ENCODE assay signal across 25 mouse cellular contexts in the genomic region with DNA sequence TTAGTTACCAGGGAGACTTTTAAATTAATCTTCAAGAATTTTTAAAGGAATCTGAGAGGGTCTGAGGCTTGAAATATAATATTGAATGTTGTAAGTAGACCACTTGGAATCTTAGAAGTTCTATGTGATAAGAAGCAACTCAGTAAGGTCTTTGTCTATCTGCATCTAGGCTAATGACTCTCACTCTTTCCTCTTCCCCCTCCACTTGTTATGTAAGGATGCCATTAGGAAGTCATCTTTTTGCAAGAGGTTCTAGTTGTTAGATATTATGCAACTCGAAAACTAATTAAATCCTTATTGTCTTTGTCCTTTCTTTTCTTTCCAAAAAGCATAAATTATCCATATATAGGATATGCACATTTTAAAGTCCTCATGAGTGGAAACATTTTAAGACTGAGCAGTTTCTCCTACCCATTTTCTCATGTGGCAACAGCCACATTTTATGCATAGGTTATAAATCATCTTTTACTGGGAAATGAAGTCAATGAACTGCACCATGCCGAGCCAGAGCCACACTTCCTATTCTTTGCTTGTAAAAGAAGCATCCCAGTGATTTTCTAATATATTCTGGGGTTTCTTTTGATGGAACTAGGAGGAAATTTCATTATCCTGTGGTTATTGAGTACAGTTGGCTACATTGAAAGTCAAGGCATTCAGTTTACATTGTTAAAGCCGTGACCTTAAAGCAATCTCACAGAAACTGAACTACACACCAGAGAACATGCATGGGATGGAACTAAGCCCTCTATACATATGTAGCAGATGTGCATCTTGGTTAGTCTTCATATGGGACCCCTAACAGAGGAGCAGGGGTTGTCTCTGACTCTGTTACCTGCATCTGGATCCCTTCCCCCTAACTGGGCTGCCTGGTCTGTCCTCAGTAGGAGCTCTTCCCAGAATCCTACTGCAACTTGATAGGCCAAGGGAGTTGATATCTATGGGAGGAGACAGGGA.
DNase-seq lines count a peak whose midpoint lies in the region; ATAC-seq and TF ChIP-seq lines count a peak whose summit lies in the region.
"Had no signal": no experiment of that assay in that cellular context is flagged by ENCODE, and none has a peak within 500 bp of the region (broad histone marks: within the 10 kb centered on the region; RNA-seq: fewer than 3 reads in every experiment).

No protein-coding gene starts in this region.

- peak overlapping the region; percentile 8; the same call in 1 of the 2 replicates for H3K27ac ChIP-seq in macrophage
- H3K27ac ChIP-seq in cerebellum, adult 2 months (ENCODE audit: insufficient read depth, low read length), result no peak overlapping the region
- H3K27ac ChIP-seq: embryonic facial prominence, embryonic 13.5 days; forebrain, embryonic 10.5 days; forebrain, embryonic 13.5 days; heart, adult 2 months; hindbrain, embryonic 12.5 days; hindbrain, embryonic 15.5 days had no signal

- no peak for TF ChIP-seq POLR2A in cerebellum, adult 2 months (IDR thresholded peaks at IDR 0.05; ENCODE audit: borderline replicate concordance, insufficient read depth, low read length)

- ATAC-seq in frontal cortex, adult (ENCODE audit: low TSS enrichment), result peak; percentile 50
- peak; percentile 69 for ATAC-seq in granulocyte monocyte progenitor cell, adult 5-6 weeks (replicated peaks; ENCODE audit: poor library complexity, severe bottlenecking)
- ATAC-seq: forebrain, embryonic 13.5 days; forebrain, embryonic 16.5 days; Patski had no signal

- no peaks in the 10 kb centered on the region for H3K36me3 ChIP-seq in macrophage (ENCODE audit: inconsistent target)
- H3K36me3 ChIP-seq: embryonic facial prominence, embryonic 13.5 days; forebrain, embryonic 10.5 days; G1E; hindbrain, embryonic 12.5 days; hindbrain, embryonic 15.5 days had no signal

- H3K79me2 ChIP-seq in macrophage (ENCODE audit: inconsistent target), result no peaks in the 10 kb centered on the region

- no peaks in the 10 kb centered on the region for H3K27me3 ChIP-seq in cerebellum, adult 2 months (ENCODE audit: control insufficient read depth, insufficient read depth, low read length)
- H3K27me3 ChIP-seq: CH12.LX; embryonic facial prominence, embryonic 13.5 days; forebrain, embryonic 13.5 days; hindbrain, embryonic 12.5 days; hindbrain, embryonic 15.5 days; Patski had no signal

- H3K4me1 ChIP-seq in cerebellum, adult 2 months (ENCODE audit: control insufficient read depth, insufficient read depth, low read length), result no peaks in the 10 kb centered on the region
- H3K4me1 ChIP-seq: forebrain, embryonic 10.5 days; forebrain, embryonic 13.5 days; hindbrain, embryonic 12.5 days; hindbrain, embryonic 15.5 days had no signal

- TF ChIP-seq CTCF in cerebellum, adult 2 months (IDR thresholded peaks at IDR 0.05; ENCODE audit: borderline replicate concordance, insufficient read depth, low read depth, low read length), result no peak

- no peak for DNase-seq in frontal cortex, postnatal 25 days (ENCODE audit: low spot score in 2 of 2)
- no peak for DNase-seq in heart, adult 8-10 months (ENCODE audit: low spot score)
- DNase-seq in cerebellum, adult 2 months, result no peak
- DNase-seq in neural tube, embryonic 10.5 days (ENCODE audit: extremely low spot score, low spot score), result no peak
- DNase-seq: adrenal gland, adult 2 months; adrenal gland, postnatal 14 days; B cell, adult 2 months; cerebellum, adult 11 months; cerebellum, adult 8-10 months; cerebellum, postnatal 10 days; cerebellum, postnatal 36 days; gastrocnemius, postnatal 25 days; heart, adult 2 months had no signal

- H3K4me3 ChIP-seq in macrophage (ENCODE audit: inconsistent target), result no peak overlapping the region
- H3K4me3 ChIP-seq in cerebellum, adult 2 months (replicated peaks; ENCODE audit: insufficient read depth, low read depth, low read length), result no peak overlapping the region
- H3K4me3 ChIP-seq: embryonic facial prominence, embryonic 13.5 days; forebrain, embryonic 10.5 days; forebrain, embryonic 13.5 days; heart, adult 2 months; hindbrain, embryonic 12.5 days; hindbrain, embryonic 15.5 days had no signal

- WGBS in macrophage (ENCODE audit: missing documents), result 62% methylated on average over 3 of the region's 3 CpGs
- WGBS in cerebellum, adult 2 months, result 73% methylated on average over 3 of the region's 3 CpGs
